Mouse (Mus musculus): ENCODE measurements around the gene Phyh. TPM values are rescaled to one million over a fixed set of nuclear protein-coding genes. Genes with fewer than 3 reads are reported as not detected.

The Phyh gene
- polyA plus RNA-seq (2015; fragmentation: Nextera tagmentation; extraction: Ambion mirVana): 227 and 242 TPM in 2 replicates

DNA sequence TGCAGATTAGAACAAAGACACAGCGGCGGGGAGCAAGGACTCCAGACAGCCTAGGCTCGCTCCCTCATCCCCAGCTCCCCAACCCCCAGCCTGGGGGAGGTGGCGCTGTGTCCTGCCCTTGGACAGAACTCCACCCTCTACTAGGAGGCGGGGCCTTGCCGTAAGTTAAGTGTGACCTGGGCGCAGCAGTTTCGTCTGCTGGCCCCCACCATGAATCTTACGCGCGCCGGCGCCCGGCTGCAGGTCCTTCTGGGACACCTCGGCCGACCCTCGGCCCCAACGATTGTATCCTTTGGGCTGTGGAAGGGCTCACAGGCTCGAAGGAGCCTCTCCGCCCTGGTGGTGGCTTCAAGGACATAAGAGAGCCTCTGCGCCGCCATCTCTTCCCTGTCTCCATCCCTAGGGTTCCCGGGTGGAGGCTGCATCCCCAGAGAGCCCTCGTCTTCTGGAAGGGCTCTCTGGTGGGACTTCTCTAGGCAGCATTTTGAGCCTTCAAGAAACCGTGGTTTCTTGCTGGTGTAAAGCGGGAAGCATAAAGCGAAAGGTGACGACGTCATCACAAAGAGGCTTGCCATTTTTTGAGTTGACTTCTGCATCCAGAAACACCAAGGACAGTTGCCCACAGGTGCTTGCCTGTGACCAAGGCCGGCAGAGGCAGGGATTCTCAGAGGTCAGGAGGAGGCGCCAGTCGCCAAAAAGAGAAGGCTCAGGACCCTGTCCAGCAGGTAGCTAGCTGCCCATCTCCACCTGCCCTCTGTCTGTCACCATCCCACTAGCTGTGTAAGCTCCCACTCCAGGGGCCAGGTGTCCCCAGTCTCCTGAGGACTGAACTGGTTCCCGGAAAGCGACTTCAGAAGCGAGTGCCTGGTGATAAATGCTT is at the start of gene Phyh:
Gene Phyh (plus strand): TSS at position 160 of the 880 bp plus-strand sequence.
- Histone ChIP-seq H3K4me2 (ENCODE audit: low read depth, low read length) (peak within 1 kb of the TSS; percentile 90), H3K27me3 (ENCODE audit: control insufficient read depth, insufficient read depth, low read length) (no peaks in the 10 kb centered on the region), H3K4me1 (ENCODE audit: control insufficient read depth, insufficient read depth, low read length) (peaks cover 9% of the 10 kb centered on the region), H3K27ac (ENCODE audit: low read length) (peak within 1 kb of the TSS; percentile 88), H3K9me3 (replicated peaks; ENCODE audit: control insufficient read depth, low read length) (no peaks in the 10 kb centered on the region), H3K36me3 (ENCODE audit: control insufficient read depth, insufficient read depth) (peaks cover 1% of the 10 kb centered on the region; the same call in 1 of the 2 replicates), H3K4me3 (ENCODE audit: low read length) (peak within 1 kb of the TSS; percentile 80), H3K9ac (ENCODE audit: low read length) (peak within 1 kb of the TSS; percentile 92)
- ATAC-seq (replicated peaks; ENCODE audit: extremely low read depth, insufficient read depth, low FRiP score): peak; percentile 97
- WGBS: 7% methylated on average over 35 of the region's 35 CpGs

DNA sequence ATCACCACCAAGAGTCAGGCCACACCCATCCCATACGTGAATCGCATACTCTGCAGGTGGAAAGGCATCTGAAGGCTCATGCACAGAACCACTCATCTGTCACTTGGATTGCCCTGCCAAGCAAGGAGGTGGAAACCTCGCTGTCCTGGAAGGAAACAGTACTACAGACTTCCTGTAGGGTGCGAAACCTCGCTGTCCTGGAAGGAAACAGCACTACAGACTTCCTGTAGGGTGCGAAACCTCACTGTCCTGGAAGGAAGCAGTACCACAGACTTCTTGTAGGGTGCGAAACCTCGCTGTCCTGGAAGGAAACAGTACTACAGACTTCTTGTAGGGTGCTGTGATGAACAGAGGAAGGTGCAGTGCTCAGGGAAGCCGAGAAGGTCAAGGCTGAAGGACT is 46.1 kb upstream of the Phyh start:
- ATAC-seq (replicated peaks; ENCODE audit: extremely low read depth, insufficient read depth, low FRiP score): no peak
- WGBS: 54% methylated on average over 9 of the region's 9 CpGs

DNA sequence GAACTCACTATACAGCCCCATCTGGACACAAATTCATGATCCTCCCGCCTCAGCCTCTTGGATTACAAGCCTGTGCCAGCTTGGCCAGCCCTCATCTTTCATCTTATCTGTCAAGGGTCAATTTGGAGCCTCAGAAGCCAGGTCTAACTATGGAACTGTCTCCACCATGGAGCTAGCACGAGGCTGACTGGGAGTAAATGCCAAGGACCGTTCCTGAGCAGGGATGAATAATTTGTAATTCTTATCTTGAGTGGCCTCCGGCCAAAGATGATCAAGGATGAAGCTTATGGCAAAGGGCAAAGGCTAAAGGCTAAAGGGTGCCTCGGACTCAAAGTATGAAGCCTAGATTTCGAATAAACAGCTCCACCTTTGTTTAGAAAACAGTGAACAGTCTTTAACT is 45.5 kb upstream of the Phyh start:
- Histone ChIP-seq H3K4me3 (ENCODE audit: low read length) (no peak overlapping the region), H3K27me3 (ENCODE audit: control insufficient read depth, insufficient read depth, low read length) (no peaks in the 10 kb centered on the region), H3K9ac (ENCODE audit: low read length) (no peak overlapping the region), H3K4me2 (ENCODE audit: low read depth, low read length) (no peak overlapping the region), H3K36me3 (ENCODE audit: control insufficient read depth, insufficient read depth) (no peaks in the 10 kb centered on the region), H3K9me3 (replicated peaks; ENCODE audit: control insufficient read depth, low read length) (no peaks in the 10 kb centered on the region), H3K4me1 (ENCODE audit: control insufficient read depth, insufficient read depth, low read length) (no peaks in the 10 kb centered on the region), H3K27ac (ENCODE audit: low read length) (no peak overlapping the region)
- ATAC-seq (replicated peaks; ENCODE audit: extremely low read depth, insufficient read depth, low FRiP score): no peak
- WGBS: 44% methylated on average over 6 of the region's 6 CpGs

More for the DNA sequence above, 46.1 kb upstream of the Phyh start:
- no peaks in the 10 kb centered on the region for H3K9me3 ChIP-seq (replicated peaks; ENCODE audit: control insufficient read depth, low read length)
- no peak overlapping the region for H3K4me3 ChIP-seq (ENCODE audit: low read length)
- H3K27ac ChIP-seq (ENCODE audit: low read length): no peak overlapping the region
- H3K4me2 ChIP-seq (ENCODE audit: low read depth, low read length): no peak overlapping the region
- no peak overlapping the region for H3K9ac ChIP-seq (ENCODE audit: low read length)
- no peaks in the 10 kb centered on the region for H3K27me3 ChIP-seq (ENCODE audit: control insufficient read depth, insufficient read depth, low read length)
- no peaks in the 10 kb centered on the region for H3K4me1 ChIP-seq (ENCODE audit: control insufficient read depth, insufficient read depth, low read length)
- no peaks in the 10 kb centered on the region for H3K36me3 ChIP-seq (ENCODE audit: control insufficient read depth, insufficient read depth)

DNA sequence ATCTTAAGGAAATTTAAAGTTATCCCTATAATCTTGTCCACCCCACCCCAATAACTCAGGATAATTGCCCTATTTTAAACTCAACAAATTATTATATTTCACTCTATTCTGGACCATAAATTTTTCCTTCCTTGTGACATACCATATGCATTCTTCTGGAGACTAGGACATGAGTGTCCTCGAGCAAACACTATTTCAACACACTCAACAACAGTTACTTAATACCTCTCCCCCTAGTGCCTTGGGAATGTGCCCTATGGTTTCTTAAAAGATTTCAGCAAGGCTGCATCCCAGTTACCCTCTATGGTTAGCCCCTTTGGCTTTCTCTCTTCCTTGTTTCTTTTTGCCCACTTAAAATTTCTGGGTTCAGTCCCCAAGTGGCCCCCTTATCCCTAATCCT is 43.7 kb upstream of the Phyh start:
- Histone ChIP-seq H3K27ac (ENCODE audit: low read length) (no peak overlapping the region), H3K9ac (ENCODE audit: low read length) (no peak overlapping the region), H3K27me3 (ENCODE audit: control insufficient read depth, insufficient read depth, low read length) (no peaks in the 10 kb centered on the region), H3K4me3 (ENCODE audit: low read length) (no peak overlapping the region), H3K4me1 (ENCODE audit: control insufficient read depth, insufficient read depth, low read length) (no peaks in the 10 kb centered on the region), H3K4me2 (ENCODE audit: low read depth, low read length) (no peak overlapping the region), H3K36me3 (ENCODE audit: control insufficient read depth, insufficient read depth) (no peaks in the 10 kb centered on the region), H3K9me3 (replicated peaks; ENCODE audit: control insufficient read depth, low read length) (no peaks in the 10 kb centered on the region)
- ATAC-seq (replicated peaks; ENCODE audit: extremely low read depth, insufficient read depth, low FRiP score): no peak
- 46% methylated on average over 1 of the region's 1 CpGs for WGBS

DNA sequence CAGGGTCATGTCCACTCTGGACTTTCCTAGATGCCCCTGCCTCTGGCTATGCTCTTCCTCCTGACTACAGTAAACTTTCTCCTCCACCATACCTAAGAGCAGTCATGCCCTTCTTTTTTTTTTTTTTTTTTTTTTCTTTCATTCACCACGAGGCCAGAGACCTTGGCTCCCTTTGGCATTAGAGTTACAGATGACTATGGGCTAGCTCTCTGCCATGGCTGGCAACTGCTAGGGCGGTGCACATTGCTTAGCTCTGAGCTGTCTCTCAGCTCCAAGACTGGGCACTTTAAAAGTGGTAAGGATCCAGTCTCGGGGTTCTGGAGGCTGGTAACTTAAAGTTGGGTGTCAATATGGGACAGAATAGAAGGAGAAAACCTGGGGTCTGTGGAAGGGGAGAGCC is 42.7 kb upstream of the Phyh start:
- no peak for ATAC-seq (replicated peaks; ENCODE audit: extremely low read depth, insufficient read depth, low FRiP score)
- H3K4me2 ChIP-seq (ENCODE audit: low read depth, low read length): no peak overlapping the region
- H3K36me3 ChIP-seq (ENCODE audit: control insufficient read depth, insufficient read depth): no peaks in the 10 kb centered on the region
- H3K9me3 ChIP-seq (replicated peaks; ENCODE audit: control insufficient read depth, low read length): no peaks in the 10 kb centered on the region
- no peak overlapping the region for H3K9ac ChIP-seq (ENCODE audit: low read length)
- no peak overlapping the region for H3K27ac ChIP-seq (ENCODE audit: low read length)
- WGBS: 70% methylated on average over 3 of the region's 3 CpGs
- H3K4me1 ChIP-seq (ENCODE audit: control insufficient read depth, insufficient read depth, low read length): peaks cover 5% of the 10 kb centered on the region
- no peak overlapping the region for H3K4me3 ChIP-seq (ENCODE audit: low read length)
- no peaks in the 10 kb centered on the region for H3K27me3 ChIP-seq (ENCODE audit: control insufficient read depth, insufficient read depth, low read length)

DNA sequence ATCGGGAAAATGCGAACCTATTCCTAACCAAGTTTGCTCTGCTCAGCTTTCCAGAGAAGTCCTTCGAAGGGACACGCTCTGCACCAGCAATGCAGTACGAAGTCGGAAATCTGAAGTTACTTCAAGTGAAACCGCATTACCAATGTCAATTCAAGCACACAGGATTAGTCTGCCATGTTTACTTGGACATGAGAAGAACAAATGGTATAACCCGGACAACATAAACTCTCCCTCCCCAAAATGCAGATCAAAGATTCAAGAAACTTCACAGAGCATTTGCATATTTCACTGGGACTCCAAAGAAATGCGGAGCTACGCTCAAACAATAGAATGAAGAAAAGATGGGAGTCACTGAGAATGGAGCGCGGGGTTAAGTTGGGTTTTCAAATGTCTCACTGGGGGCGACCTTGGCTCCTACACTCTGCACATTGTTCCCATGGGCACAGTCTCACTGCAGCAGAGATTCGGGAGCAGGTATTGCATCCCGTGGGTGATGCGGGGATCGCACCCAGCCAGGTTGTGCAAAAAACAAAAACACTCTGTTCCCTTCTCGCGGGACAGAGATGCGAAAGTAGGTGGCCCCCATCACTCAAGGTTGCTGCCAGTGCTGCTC is 38.0 kb upstream of the Phyh start:
- Histone ChIP-seq H3K4me3 (ENCODE audit: low read length) (peak overlapping the region; percentile 89), H3K36me3 (ENCODE audit: control insufficient read depth, insufficient read depth) (peaks cover 4% of the 10 kb centered on the region), H3K9me3 (replicated peaks; ENCODE audit: control insufficient read depth, low read length) (no peaks in the 10 kb centered on the region), H3K4me2 (ENCODE audit: low read depth, low read length) (peak overlapping the region; percentile 90), H3K27ac (ENCODE audit: low read length) (peak overlapping the region; percentile 100), H3K4me1 (ENCODE audit: control insufficient read depth, insufficient read depth, low read length) (peaks cover 18% of the 10 kb centered on the region), H3K9ac (ENCODE audit: low read length) (peak overlapping the region; percentile 100), H3K27me3 (ENCODE audit: control insufficient read depth, insufficient read depth, low read length) (no peaks in the 10 kb centered on the region)
- WGBS: 4% methylated on average over 20 of the region's 20 CpGs
- ATAC-seq (replicated peaks; ENCODE audit: extremely low read depth, insufficient read depth, low FRiP score): peak; percentile 20; the same call in 1 of the 2 replicates

DNA sequence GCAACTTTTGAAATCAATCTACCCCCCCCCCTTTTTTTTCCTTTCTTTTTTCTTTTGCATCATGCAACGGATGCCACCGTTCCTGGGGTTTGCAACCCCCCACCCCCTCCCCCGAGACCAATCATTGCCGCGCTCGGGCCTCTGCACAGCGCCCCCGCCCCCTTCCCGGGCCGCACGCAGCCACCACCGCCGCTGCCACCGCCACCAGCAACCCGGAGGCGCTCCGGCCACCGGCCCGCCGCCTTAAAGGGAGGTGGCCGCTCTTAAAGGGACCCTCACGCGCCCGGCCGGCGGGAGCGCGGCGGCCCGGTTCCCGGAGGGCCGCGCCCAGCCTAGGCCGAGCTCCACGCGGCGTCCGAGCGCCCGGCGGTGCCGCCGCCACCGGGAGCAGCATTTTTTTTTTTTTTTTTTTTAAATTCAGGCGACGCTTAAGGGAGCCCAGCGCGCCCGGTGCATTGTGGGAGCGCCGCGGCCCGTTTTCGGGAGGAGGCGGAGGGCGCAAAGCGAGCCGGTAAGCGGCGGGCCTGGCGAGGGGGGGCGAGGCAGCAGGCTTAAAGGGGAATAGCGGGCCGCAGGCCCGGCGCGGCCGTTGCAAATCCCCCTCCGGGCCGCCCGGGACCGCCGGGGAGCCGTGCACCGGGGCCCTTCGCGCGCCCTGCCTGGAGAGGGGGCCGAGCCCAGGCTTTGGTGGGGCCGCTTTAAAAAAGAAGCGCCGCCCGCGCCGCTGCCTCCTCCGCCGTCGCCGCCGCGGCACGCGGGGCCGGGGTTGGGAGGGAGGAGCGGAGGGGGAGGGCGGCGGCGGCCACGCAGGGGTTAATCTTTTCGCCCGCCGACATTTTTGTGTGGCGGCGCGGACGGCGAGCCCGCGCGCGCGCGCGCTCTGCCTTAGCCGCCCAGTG is 37.2 kb upstream of the Phyh start, which contains the start of gene Sephs1:
Gene Sephs1 (plus strand): TSS at position 215 of the 899 bp plus-strand sequence.
- ATAC-seq (replicated peaks; ENCODE audit: extremely low read depth, insufficient read depth, low FRiP score): peak; percentile 78
- peak within 1 kb of the TSS; percentile 100 for H3K27ac ChIP-seq (ENCODE audit: low read length)
- H3K4me1 ChIP-seq (ENCODE audit: control insufficient read depth, insufficient read depth, low read length): peaks cover 18% of the 10 kb centered on the region
- H3K9ac ChIP-seq (ENCODE audit: low read length): peak within 1 kb of the TSS; percentile 100
- H3K36me3 ChIP-seq (ENCODE audit: control insufficient read depth, insufficient read depth): peaks cover 8% of the 10 kb centered on the region
- H3K4me2 ChIP-seq (ENCODE audit: low read depth, low read length): peak within 1 kb of the TSS; percentile 93
- no peaks in the 10 kb centered on the region for H3K9me3 ChIP-seq (replicated peaks; ENCODE audit: control insufficient read depth, low read length)
- under 1% methylated on average over 87 of the region's 115 CpGs for WGBS
- no peaks in the 10 kb centered on the region for H3K27me3 ChIP-seq (ENCODE audit: control insufficient read depth, insufficient read depth, low read length)
- peak within 1 kb of the TSS; percentile 89 for H3K4me3 ChIP-seq (ENCODE audit: low read length)

DNA sequence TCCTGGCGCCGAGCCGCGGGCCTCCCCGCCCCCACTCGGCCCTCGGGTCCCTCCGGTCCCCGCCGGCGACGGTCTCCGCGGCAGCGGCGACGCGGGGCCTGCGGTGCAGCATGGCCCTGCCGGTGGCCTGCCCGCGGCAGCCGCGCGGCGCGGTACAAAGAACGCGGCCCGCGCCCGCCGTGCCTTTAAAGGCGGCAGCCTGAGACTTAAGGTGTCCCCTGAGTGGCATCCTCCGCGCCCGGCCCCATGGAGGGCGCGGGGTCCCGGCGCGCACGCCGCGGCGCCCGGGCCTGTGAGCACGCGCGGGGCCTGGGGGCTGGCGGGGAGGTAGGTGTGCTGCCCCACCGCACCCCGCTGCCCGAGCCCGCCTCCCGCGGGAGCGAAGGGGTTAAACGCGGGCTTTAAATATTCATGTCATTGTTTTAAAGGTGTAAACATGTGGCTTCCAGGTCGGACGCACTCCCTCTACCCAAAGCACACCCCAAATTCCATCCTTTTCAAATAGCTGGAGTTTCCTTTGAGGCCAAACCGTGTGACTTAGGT is 36.5 kb upstream of the Phyh start:
- no peaks in the 10 kb centered on the region for H3K27me3 ChIP-seq (ENCODE audit: control insufficient read depth, insufficient read depth, low read length)
- ATAC-seq (replicated peaks; ENCODE audit: extremely low read depth, insufficient read depth, low FRiP score): peak; percentile 46
- H3K9ac ChIP-seq (ENCODE audit: low read length): peak overlapping the region; percentile 100
- H3K9me3 ChIP-seq (replicated peaks; ENCODE audit: control insufficient read depth, low read length): no peaks in the 10 kb centered on the region
- H3K4me1 ChIP-seq (ENCODE audit: control insufficient read depth, insufficient read depth, low read length): peaks cover 18% of the 10 kb centered on the region
- peak overlapping the region; percentile 93 for H3K4me2 ChIP-seq (ENCODE audit: low read depth, low read length)
- peaks cover 12% of the 10 kb centered on the region for H3K36me3 ChIP-seq (ENCODE audit: control insufficient read depth, insufficient read depth)
- H3K27ac ChIP-seq (ENCODE audit: low read length): peak overlapping the region; percentile 100
- WGBS: under 1% methylated on average over 51 of the region's 63 CpGs
- peak overlapping the region; percentile 89 for H3K4me3 ChIP-seq (ENCODE audit: low read length)

All from heart, embryonic 16.5 days (tissue).